Mouse (Mus musculus) right cerebral cortex, adult 18-20 months (tissue): ENCODE data around the gene Naa40.

Experiments
- DNase-seq: peaks from one replicate; pipeline ENCODE4 v3.0.0; 2022; ENCODE audit warnings: mixed read lengths

Naa40 gene

DNA sequence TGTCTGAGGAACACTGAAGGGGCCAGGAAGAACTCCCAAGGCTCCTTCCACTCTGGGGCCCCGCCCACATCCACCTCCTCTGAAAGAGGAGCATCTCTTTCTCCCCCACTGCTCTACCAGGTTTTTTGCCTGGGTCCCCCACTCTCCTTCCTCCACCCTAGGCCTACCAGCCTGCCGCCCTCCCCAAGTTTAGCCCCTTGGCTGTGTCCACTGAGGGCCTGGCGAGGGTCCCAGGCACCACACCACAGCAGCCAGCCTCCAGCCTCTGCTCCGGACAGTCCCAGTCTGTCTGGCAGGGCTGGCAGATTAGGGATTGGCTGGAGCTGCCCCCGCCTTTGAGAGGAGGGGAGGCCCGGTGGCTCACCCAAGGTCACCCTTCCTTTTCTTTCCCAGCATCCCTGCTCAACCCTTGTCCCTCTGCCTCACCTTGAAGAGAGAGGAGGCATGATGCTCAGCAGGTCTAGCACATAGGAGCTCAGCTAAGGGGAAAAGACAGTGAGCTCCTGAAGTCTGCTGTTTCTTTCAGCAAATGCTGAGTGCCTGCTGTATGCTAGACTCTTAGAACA lies 23.9 kb upstream of the Naa40 start:
- no peak for DNase-seq

DNA sequence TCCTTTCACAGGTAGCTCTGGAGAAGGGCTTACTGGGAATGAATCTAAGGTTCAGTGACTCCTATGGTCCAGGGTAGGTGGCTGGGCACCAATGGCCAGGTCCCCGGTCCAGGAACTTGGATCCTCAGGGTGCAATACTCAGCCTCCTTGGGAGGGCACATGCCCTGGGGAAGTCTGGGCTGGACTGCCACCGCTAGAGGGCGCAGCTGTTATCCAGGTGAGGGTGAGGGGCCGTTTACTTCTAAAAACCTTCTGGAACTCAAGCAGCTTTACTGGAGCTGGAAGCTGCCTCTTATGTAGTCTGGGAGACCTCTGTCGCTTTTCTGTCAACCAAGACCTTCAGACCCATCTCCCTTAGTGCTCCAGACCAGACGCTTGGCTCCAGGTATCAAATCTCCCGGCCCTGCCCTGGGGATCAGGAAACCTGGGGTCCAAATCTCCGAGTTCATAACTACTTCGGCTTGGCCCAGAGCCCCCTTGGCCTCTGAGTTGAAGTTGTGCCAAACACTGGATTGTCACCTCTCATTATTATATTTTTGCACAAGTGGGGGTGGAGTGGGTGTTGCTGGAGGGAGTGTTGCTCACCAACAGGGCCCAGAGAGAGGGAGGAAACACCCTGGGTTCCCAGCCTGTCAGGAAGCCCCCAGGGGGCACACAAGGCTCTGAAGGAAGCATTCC lies 23.2 kb upstream of the Naa40 start:
- peak; percentile 73 for DNase-seq

DNA sequence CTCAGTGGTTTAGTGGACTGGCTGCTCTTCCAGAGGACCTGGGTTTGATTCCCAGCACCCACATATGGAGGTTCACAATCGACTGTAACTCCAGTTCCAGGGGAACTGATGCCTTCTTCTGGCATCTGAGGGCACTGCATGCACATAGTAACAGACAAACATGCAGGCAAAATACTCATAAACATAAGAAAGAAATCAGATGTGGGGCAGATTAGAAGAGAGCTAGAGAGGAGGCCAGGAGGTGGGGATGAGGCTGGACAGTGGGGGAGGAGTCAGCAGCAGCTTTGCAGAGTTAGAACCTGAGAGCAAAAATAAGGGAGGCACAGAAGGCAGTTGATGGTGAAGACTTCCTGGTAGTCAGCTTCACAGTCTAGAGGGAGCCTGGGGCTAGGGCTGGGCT lies 21.6 kb upstream of the Naa40 start:
- no peak for DNase-seq

DNA sequence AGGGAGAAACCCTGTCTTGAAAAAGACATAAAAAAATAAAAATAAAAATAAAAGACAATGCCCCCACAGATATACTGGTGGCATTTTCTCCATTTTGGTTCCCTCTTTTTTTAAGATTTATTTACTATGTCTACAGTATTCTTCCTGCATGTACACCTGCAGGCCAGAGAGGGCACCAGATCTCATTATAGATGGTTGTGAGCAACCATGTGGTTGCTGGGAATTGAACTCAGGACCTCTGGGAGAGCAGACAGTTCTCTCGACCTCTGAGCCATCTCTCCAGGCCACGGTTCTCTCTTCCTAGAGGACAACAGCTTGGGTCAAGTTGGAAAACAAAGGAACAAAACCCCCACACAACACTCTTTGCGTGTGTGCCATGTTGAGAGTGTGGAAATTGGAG lies 21.0 kb upstream of the Naa40 start:
- no peak for DNase-seq

DNA sequence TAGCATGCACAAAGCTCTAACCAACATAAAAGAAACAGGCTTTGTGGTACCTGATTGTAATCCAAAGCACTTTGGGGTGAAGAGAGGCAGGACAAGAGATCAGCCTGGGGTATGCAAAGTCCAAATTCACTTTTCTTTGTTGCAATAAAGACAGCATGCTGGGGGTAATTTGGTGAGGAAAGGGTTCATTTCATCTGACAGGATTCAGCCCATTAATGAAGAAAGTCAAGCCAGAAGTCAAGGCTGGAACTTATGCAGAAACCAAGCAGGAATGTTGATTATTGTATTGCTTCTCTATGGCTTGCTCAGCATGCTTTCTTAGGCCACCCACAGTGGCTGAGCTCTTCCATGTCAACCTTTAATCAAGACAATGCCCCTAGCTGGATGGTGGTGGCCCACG lies 20.5 kb upstream of the Naa40 start:
- DNase-seq: no peak

DNA sequence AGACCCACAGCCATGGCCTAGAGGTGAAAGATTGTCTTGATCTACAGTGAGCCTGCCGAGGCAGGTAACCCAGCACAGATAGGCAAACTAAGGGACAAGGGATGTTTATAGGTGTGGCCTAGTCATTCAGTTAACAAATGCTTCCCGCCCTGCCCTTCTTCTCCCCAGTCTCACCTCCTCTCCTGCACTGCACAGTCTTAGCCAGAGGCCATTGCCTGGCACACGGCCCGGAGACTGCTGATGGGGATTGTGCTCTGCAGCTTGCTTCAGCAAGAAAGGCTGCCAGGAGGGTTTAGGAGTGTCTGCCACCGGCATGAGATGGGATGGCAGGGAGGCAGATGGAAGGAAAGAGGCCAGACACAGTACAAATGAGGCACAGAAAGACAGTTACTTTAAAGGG lies 16.9 kb upstream of the Naa40 start:
- no peak for DNase-seq

DNA sequence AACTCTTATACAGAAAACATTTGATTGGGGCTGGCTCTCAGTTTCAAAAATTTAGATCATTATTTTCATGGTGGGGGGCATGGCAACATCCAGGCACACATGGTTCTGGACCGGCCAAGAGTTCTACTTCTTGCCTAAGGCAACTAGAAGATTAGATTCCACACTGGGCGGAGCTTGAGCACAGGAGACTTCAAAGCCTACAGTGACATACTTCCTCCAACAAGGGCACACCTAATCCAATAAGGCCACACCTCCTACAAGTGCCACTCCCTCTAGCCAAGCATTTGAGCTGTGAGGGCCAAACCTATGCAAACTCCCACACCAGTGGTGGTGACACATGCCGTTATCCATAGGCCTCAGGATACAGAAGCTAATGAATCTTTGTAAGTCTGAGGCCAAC lies 5.0 kb upstream of the Naa40 start:
- no peak for DNase-seq

DNA sequence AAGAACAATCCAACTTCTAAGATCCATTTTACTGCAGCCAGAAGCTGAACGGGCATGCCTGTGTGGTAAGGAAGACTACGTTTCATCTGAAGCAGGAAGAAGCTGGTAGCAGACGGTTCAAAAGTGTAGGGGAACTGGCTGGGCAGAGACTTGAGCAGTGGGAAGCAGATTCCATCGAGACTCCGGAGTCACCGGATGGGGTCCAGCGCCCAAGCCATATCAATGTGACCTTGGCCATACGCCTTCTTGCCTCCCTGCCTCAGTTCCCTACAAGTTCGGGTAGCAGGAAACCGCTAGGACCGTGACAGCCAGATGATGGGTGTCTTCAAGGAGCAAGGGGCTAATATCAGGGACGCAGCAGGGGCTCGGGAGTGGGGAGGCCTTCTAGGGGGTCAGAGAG lies 692 bp downstream of the Naa40 start:
- DNase-seq: no peak

DNA sequence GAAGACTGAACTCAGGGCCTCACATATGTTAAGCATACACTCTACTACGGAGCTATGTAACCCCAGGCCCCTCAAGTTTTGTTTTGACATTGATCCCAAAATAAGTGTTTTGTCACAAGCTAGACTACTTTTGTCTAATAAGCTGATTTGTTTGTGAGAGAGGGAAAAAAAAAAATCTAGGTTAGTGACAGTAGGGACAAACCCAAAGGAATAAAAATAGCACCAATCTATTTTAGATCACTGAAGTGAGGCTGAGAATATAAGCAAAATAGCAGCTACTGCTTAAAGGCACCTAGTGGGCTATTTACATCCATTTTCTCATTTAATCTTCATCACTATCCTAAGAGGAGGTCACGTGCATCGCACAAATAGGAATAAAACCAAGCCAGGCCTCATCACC lies 1.4 kb downstream of the Naa40 start:
- no peak for DNase-seq

DNA sequence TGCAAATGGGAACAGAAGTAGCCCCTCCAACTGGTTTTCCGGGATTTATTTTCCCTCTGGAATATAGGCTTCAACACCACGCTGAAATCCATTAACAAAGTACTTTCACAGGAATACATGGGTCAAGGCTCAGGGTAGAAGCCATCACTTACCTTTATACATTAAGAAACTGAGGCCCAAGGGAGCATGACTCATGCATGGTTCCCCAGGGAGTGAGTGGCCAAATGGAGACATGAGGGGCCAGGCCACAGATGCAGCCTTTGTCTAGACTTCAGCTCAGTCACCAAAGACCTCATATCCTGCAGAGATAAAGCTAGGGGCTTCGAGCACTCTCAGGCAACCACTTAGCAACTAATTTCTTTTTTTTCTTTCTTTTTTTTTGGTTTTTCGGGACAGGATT lies 4.2 kb downstream of the Naa40 start:
- no peak for DNase-seq

DNA sequence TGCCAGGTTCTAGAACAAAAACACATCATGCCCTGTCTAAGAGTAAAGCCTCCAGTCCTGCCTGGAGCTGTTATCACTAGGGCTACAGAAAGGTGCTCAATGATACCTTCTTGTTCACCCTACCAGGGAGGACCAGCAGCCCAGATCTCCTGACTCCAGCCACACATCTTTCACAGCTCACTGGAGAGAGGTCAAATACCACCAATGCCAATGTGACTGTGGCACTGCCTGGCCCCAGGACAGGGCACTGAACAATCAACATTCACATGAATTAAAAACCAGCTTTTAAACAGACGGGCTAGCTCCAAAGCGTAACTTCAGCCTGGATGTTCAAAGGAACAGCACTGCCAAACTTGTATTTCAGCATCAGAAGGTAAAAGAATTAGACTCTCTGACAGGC lies 5.0 kb downstream of the Naa40 start:
- DNase-seq: no peak

DNA sequence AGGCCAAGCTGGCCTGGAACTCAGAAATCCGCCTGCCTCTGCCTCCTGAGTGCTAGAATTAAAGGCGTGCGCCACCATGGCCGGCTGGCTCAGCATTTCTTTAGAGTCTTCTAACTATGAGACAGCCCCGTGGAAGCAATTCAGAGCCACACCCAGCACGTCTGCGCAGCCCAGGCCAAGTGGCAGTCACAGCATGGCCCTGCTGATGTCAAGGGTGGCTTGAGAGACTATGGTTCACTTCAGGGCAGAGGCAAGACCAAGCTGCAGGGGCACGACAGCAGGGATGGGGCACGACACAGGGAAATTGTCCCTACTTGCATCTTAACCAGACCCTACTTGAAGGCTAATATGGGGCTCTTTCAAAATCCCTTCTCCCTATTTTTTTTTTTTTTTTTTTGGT lies 5.5 kb downstream of the Naa40 start:
- no peak for DNase-seq

DNA sequence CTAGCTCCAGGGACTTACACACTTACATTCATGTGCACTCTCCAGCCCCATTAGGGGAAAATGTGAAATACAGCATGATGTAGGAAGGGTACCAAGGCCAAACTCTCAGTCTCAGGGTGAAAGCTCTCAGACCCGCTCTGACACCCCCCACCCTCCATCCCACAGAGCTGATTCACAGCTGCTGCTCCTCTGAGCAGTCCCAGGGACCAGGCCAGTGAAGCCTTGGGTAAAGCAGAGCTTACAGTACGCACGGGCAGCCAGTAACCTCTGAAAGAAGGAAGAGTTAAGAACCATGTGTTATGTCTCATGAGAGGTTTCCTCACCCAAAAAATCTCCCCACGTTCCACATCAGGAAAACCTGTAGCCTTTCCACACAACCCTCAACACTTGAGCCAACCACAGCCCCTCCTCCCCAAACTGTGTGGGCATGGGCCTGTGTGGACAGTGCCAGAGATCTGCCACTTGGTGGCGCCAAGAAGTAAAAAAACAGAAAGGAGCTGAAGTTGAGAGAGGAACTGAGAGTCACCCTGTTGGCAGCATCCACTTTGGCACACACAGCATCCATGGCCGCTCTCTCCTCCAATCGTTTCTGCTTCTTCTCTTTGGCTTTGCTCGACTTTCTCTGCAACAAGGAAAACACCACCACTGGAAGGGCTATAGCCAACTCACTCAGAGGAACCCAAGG lies 6.3 kb downstream of the Naa40 start:
- DNase-seq: peak; percentile 87

DNA sequence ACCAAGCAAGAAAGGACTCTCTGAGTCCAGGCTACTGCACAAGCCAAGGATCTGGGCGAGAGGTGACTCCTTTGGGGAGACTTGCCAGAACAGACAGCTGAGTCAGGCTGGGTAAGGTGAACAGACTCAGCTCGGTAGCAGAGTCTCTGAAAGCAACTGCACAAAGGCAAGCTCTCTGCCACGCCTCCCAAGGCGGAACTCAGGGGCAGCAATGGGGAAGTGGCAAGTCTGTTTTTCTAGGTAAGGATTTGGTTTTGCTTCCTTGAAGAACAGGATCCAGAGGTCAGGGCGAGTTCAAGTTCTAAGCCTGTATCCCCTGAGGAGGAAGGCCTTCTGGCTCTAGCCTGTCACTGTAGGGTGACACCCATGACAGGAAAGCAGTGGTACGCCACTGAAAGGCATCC lies 14.5 kb downstream of the Naa40 start:
- DNase-seq: no peak

DNA sequence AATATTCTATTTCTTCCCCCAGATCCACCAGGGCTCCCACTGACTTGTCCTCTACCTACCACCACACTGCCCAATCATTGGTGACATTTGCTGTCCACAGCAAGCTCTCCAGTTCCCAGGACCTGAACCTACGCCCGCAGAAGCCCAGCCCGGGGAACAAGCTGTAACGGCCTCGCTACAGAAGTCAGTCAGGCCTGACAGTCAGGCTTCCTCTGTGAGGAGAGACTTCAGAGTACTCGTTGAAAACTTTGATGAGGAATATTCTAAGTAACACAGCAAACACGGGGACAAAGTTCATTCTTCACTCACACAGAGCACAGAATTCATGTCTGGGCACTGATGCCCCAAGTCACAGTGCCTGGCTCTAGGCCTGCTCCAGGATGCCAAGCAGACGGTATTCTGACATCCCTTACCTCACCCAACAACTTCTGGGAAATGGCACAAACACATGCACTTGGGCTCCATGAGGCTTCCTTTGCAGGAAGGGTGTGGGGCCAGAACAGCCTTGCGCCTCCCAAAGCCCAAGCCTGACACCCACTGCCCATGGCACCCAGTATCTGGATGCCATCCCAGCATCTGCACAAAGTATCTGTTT lies 15.8 kb downstream of the Naa40 start:
- DNase-seq: no peak

DNA sequence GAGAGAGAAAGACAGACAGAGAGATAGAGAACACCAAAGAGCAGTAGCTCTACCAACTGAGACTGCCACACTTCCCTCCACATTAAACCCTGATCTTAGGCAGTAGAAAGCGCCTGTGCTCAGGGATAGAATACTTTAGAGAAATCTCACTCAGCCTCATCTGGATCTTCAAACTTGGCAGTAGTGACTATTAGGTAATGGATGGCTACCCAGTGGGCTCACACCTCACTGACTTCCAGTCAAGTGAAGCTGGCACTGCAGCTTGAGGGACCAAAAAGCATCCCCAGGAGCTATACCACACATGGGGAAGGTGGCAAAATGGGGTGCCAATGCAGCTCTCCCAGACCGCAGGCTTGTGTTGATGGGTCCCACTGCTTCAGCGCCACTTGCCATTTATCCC lies 16.7 kb downstream of the Naa40 start:
- DNase-seq: no peak

DNA sequence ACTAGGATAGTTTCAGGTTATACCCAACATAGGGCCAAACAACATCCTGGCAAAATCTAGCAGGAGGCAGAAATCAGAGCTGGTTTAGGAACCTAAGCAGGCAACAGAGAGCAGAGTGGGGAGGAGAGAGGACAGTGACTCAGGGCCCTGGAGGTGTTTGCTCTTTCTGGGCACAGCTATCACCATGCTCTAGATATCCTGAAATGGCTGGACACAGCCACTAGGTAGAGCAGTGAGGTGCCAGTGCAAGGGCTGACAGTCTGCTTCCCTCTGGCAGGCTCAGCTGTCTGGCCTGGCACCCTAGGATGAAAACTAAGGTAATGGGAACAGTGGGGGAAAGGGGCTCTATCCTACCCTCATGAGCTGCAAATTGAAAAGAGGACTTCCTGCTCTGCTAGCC lies 17.5 kb downstream of the Naa40 start:
- no peak for DNase-seq

DNA sequence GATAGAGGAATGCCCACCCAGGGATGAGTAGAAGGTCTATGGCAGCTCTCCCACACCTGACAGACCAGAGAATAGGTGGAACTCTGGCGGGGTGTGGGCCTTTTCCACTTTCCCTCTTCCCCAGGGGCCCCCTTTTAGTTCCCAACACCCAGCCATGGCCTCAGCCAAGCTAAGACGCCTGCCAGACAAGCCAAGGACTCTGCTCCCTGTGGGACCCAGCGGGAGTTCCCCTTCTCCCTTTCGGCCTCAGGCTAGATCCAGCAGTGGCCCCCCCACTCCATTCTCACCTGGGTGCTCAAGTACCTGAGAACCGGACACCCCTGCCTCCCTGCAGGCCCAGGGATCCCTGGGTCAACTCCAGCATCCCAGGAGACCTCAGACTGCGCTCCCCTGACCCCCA lies 18.8 kb downstream of the Naa40 start:
- DNase-seq: no peak

DNA sequence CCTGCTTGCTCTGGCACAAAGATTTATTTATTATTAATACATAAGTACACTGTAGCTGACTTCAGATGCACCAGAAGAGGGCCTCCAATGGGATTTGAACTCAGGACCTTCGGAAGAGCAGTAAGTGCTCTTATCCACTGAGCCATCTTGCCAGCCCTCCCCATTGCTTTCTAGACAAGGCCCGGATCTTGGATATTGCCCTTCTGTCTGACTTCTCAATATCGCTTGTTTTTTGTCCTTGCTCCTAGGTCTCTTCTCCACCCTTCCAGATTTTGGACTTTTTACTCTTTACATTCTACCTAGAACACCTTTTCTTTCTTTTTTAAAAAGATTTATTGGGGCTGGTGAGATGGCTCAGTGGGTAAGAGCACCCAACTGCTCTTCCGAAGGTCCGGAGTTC lies 22.2 kb downstream of the Naa40 start:
- no peak for DNase-seq

DNA sequence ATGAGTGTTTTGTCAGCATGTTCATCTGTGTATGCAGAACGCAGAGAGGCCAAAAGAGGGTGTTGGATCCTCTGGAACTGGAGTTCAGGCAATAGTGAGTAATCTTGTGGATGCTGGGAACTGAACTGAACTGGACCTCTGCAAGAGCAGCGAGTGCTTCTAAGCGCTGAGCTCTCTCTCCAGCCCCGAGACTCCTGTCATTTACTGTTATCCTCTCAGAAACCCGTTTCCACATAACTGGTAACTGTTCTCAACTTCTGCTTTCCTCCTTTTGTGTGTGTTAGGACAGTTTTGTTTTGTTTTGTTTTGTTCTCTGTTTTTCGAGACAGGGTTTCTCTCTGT lies 23.1 kb downstream of the Naa40 start:
- DNase-seq: no peak

DNA sequence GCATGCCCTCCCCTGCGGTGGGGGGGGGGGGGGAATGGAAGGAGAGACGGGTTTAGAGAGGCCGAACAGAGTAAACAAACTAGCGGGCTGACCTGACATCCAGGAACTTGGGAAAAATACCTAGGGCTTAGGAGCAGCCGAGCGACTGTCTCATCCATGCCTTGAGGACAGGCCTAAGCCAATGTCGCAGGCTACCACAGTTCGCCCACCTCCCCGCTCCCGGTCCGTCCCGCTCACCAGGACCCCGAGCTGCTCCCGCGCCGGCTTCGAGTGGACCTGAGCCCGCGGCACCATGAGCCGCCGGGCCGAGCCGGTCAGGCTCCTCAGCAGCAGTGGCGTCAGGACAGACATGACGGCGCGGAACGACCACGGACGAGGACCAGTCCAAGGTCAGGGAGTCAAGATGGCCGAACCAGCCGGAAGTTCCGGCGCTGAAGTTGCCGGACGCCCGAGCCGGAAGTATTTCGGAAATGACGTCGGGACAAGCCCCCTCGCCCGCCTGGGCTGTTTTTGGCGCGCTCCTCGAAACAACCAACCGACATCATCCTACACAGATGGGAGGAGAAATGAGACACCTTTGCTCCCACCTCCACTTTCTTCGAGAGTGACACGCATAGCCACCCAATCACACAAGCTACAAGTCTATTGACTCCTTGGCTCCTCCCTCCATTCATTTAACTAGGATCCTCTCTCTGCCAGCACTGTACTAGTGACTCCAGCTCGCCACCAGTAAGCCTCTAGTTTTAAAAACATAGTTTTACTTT lies 23.6 kb downstream of the Naa40 start, which contains the start of gene Cox8a:
Gene Cox8a, minus strand, starts transcription at position 455 of the 764 bp plus-strand sequence.
- DNase-seq: peak; percentile 98

DNA sequence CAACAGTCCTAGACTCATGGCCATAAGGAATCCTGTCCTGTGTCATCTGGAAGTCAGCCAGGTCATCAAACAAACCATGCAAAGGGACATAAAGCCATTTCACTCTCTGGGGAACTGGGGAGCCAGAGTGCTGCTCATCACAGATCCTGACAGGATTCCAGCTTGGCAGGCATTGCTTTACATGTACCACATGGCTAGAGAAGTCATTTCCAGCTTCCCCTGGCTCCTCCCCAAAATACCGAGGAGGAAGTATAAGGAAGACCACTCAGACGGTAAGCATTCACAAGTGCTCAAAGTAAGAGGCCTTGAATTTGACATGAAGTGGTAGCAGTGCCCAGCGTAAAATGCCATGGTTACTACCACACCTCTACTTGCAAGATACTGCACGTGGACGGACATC lies 26.5 kb downstream of the Naa40 start:
- no peak for DNase-seq

DNA sequence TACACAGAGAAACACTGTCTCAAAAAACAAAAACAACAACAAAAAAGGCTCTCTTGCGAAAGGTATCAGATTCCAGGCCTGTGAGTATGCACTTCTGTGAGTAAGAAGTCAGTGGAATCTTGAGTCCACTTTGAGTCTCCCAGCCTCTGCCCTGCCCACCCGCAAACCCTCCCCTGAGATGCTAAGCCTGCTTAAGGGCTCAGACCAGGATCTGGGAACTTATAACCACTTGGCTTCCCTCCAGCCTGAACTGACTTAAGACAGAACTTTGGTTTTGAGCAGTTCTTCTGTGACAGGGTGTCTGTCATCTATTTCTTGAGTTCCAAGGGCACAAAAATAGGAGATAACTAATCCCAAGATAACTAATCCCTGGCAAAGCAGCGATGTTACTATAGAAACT lies 28.0 kb downstream of the Naa40 start:
- DNase-seq: no peak

DNA sequence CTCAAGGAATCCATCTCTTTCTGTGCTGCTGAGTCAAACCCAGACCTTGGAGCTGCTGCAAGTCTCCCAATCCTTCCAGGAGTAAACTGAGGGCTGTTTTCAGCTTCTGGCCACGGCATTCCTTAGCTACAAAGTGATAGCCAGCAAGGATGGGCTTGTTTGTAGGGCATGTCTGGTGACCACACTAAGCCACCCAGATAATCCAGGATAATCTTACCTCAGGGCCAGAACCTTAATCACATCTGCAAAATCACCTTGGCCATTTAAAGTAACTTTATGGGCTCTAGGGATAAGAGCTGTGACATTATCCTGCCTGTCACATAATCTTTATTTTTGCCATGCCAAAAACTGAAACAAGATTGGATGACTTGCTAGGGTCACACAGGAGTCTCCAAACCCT lies 28.8 kb downstream of the Naa40 start:
- DNase-seq: no peak
